Mouse (Mus musculus) bone marrow, adult 2 months (tissue): ENCODE measurements around the gene Pttg1ip.

Source experiments
- CTCF ChIP-seq: fragments of 200-500 bp; IDR thresholded peaks from 2 replicates; pipeline ENCODE4 v1.5.1; 2011; ENCODE audit warnings: low read length, control low read depth; ENCODE audit not compliant: control insufficient read depth, insufficient read depth
- POLR2A ChIP-seq: fragments of 200-500 bp; IDR thresholded peaks from 2 replicates; pipeline ENCODE4 v1.6.1; 2011; ENCODE audit warnings: low read depth, mild to moderate bottlenecking, control low read depth, low read length, borderline replicate concordance; ENCODE audit not compliant: control insufficient read depth

GRCm38 (mm10) chr10:77623639-77624400 is 42.3 kb downstream of the Pttg1ip start:
- no peak for TF ChIP-seq CTCF
- no peak for TF ChIP-seq POLR2A
